Mouse (Mus musculus): Measurements from ENCODE around the gene Mcm6. TPM values are rescaled to one million over a fixed set of nuclear protein-coding genes. Genes with fewer than 3 reads are reported as not detected.

Mcm6 gene
- 315 and 320 TPM in 2 replicates for polyA plus RNA-seq (2014; fragmentation: Nextera tagmentation; extraction: Ambion mirVana)

GRCm38 (mm10) chr1:128359554-128360376 is at the start of gene Mcm6:
Gene Mcm6, minus strand, starts transcription at chr1:128359664.
- peak within 1 kb of the TSS; percentile 79 for H3K9ac ChIP-seq (ENCODE audit: low read length)
- peak within 1 kb of the TSS; percentile 47 for H3K4me2 ChIP-seq
- no peaks in the 10 kb centered on the region for H3K9me3 ChIP-seq (ENCODE audit: control insufficient read depth, low read length)
- DNase-seq (ENCODE audit: low spot score, missing footprints) (peak; percentile 99), ATAC-seq (ENCODE audit: low FRiP score) (peak; percentile 99)
- WGBS, result 2% methylated on average over 37 of the region's 38 CpGs
- peak within 1 kb of the TSS; percentile 60 for H3K27ac ChIP-seq (ENCODE audit: low read depth, low read length)
- peaks cover 19% of the 10 kb centered on the region for H3K4me1 ChIP-seq (ENCODE audit: control insufficient read depth, insufficient read depth, low read length)
- peaks cover 9% of the 10 kb centered on the region; the same call in 1 of the 2 replicates for H3K36me3 ChIP-seq (ENCODE audit: control insufficient read depth, insufficient read depth, low read length)
- no peaks in the 10 kb centered on the region for H3K27me3 ChIP-seq (ENCODE audit: control insufficient read depth, insufficient read depth, low read length)
- H3K4me3 ChIP-seq (ENCODE audit: low read depth, low read length), result peak within 1 kb of the TSS; percentile 75

- H3K27me3 ChIP-seq (ENCODE audit: control insufficient read depth, insufficient read depth, low read length), result no peaks in the 10 kb centered on the region
- DNase-seq (ENCODE audit: low spot score, missing footprints) (peak; percentile 83), ATAC-seq (ENCODE audit: low FRiP score) (peak; percentile 63; the same call in 1 of the 2 replicates)
- WGBS, result 5% methylated on average over 1 of the region's 1 CpGs
- H3K9ac ChIP-seq (ENCODE audit: low read length), result no peak overlapping the region
- peak overlapping the region; percentile 20; the same call in 1 of the 2 replicates for H3K27ac ChIP-seq (ENCODE audit: low read depth, low read length)
- 0 out of 2 replicates have a peak, but pooled peaks cover 3% of the 10 kb centered on the region for H3K36me3 ChIP-seq (ENCODE audit: control insufficient read depth, insufficient read depth, low read length)
- H3K4me2 ChIP-seq, result no peak overlapping the region
- H3K4me3 ChIP-seq (ENCODE audit: low read depth, low read length), result no peak overlapping the region
- peaks cover 15% of the 10 kb centered on the region for H3K4me1 ChIP-seq (ENCODE audit: control insufficient read depth, insufficient read depth, low read length)
- H3K9me3 ChIP-seq (ENCODE audit: control insufficient read depth, low read length), result no peaks in the 10 kb centered on the region
These were observed 47.4 kb upstream of the Mcm6 start for GRCm38 (mm10) chr1:128406846-128407245.

- Histone ChIP-seq H3K4me3 (ENCODE audit: low read depth, low read length) (no peak overlapping the region), H3K36me3 (ENCODE audit: control insufficient read depth, insufficient read depth, low read length) (no peaks in the 10 kb centered on the region), H3K4me1 (ENCODE audit: control insufficient read depth, insufficient read depth, low read length) (peaks cover 21% of the 10 kb centered on the region), H3K27ac (ENCODE audit: low read depth, low read length) (no peak overlapping the region), H3K9me3 (ENCODE audit: control insufficient read depth, low read length) (no peaks in the 10 kb centered on the region), H3K4me2 (no peak overlapping the region), H3K9ac (ENCODE audit: low read length) (no peak overlapping the region), H3K27me3 (ENCODE audit: control insufficient read depth, insufficient read depth, low read length) (no peaks in the 10 kb centered on the region)
- ATAC-seq (ENCODE audit: low FRiP score) (no peak), DNase-seq (ENCODE audit: low spot score, missing footprints) (peak; percentile 78)
- WGBS, result 53% methylated on average over 1 of the region's 1 CpGs
These were observed 46.2 kb upstream of the Mcm6 start for GRCm38 (mm10) chr1:128405675-128406074.

GRCm38 (mm10) chr1:128405041-128405481 is 45.6 kb upstream of the Mcm6 start:
- Histone ChIP-seq H3K4me2 (no peak overlapping the region), H3K27me3 (ENCODE audit: control insufficient read depth, insufficient read depth, low read length) (no peaks in the 10 kb centered on the region), H3K9me3 (ENCODE audit: control insufficient read depth, low read length) (no peaks in the 10 kb centered on the region), H3K9ac (ENCODE audit: low read length) (no peak overlapping the region), H3K4me1 (ENCODE audit: control insufficient read depth, insufficient read depth, low read length) (peaks cover 25% of the 10 kb centered on the region), H3K36me3 (ENCODE audit: control insufficient read depth, insufficient read depth, low read length) (no peaks in the 10 kb centered on the region), H3K27ac (ENCODE audit: low read depth, low read length) (peak overlapping the region; percentile 40; the same call in 1 of the 2 replicates), H3K4me3 (ENCODE audit: low read depth, low read length) (no peak overlapping the region)
- DNase-seq (ENCODE audit: low spot score, missing footprints) (peak; percentile 86), ATAC-seq (ENCODE audit: low FRiP score) (peak; percentile 77)
- WGBS, result 39% methylated on average over 2 of the region's 2 CpGs

GRCm38 (mm10) chr1:128400926-128401325 is 41.5 kb upstream of the Mcm6 start:
- peaks cover 2% of the 10 kb centered on the region; the same call in 1 of the 2 replicates for H3K36me3 ChIP-seq (ENCODE audit: control insufficient read depth, insufficient read depth, low read length)
- peaks cover 26% of the 10 kb centered on the region for H3K4me1 ChIP-seq (ENCODE audit: control insufficient read depth, insufficient read depth, low read length)
- peak; percentile 62 for ATAC-seq (ENCODE audit: low FRiP score)

GRCm38 (mm10) chr1:128399941-128400915 is 40.8 kb upstream of the Mcm6 start:
- Histone ChIP-seq H3K27me3 (ENCODE audit: control insufficient read depth, insufficient read depth, low read length) (no peaks in the 10 kb centered on the region), H3K4me1 (ENCODE audit: control insufficient read depth, insufficient read depth, low read length) (peaks cover 21% of the 10 kb centered on the region), H3K36me3 (ENCODE audit: control insufficient read depth, insufficient read depth, low read length) (peaks cover 2% of the 10 kb centered on the region; the same call in 1 of the 2 replicates), H3K4me3 (ENCODE audit: low read depth, low read length) (no peak overlapping the region), H3K9ac (ENCODE audit: low read length) (no peak overlapping the region), H3K9me3 (ENCODE audit: control insufficient read depth, low read length) (no peaks in the 10 kb centered on the region), H3K27ac (ENCODE audit: low read depth, low read length) (peak overlapping the region; percentile 46), H3K4me2 (no peak overlapping the region)
- ATAC-seq (ENCODE audit: low FRiP score) (peak; percentile 67), DNase-seq (ENCODE audit: low spot score, missing footprints) (peak; percentile 90)
- WGBS, result 36% methylated on average over 5 of the region's 5 CpGs

More at GRCm38 (mm10) chr1:128400926-128401325, 41.5 kb upstream of the Mcm6 start:
- H3K4me2 ChIP-seq, result no peak overlapping the region
- no peak overlapping the region for H3K4me3 ChIP-seq (ENCODE audit: low read depth, low read length)
- H3K27ac ChIP-seq (ENCODE audit: low read depth, low read length), result peak overlapping the region; percentile 46
- H3K27me3 ChIP-seq (ENCODE audit: control insufficient read depth, insufficient read depth, low read length), result no peaks in the 10 kb centered on the region
- H3K9me3 ChIP-seq (ENCODE audit: control insufficient read depth, low read length), result no peaks in the 10 kb centered on the region
- 6% methylated on average over 2 of the region's 2 CpGs for WGBS
- DNase-seq (ENCODE audit: low spot score, missing footprints), result peak; percentile 83
- H3K9ac ChIP-seq (ENCODE audit: low read length), result no peak overlapping the region

GRCm38 (mm10) chr1:128398738-128399445 is 39.4 kb upstream of the Mcm6 start:
- no peak overlapping the region for H3K4me3 ChIP-seq (ENCODE audit: low read depth, low read length)
- H3K36me3 ChIP-seq (ENCODE audit: control insufficient read depth, insufficient read depth, low read length), result peaks cover 2% of the 10 kb centered on the region; the same call in 1 of the 2 replicates
- 81% methylated on average over 5 of the region's 5 CpGs for WGBS
- no peak overlapping the region for H3K27ac ChIP-seq (ENCODE audit: low read depth, low read length)
- DNase-seq (ENCODE audit: low spot score, missing footprints), result peak; percentile 37
- no peak for ATAC-seq (ENCODE audit: low FRiP score)
- H3K9ac ChIP-seq (ENCODE audit: low read length), result no peak overlapping the region
- H3K9me3 ChIP-seq (ENCODE audit: control insufficient read depth, low read length), result no peaks in the 10 kb centered on the region
- no peaks in the 10 kb centered on the region for H3K27me3 ChIP-seq (ENCODE audit: control insufficient read depth, insufficient read depth, low read length)
- H3K4me1 ChIP-seq (ENCODE audit: control insufficient read depth, insufficient read depth, low read length), result peaks cover 16% of the 10 kb centered on the region
- no peak overlapping the region for H3K4me2 ChIP-seq

- peaks cover 2% of the 10 kb centered on the region; the same call in 1 of the 2 replicates for H3K36me3 ChIP-seq (ENCODE audit: control insufficient read depth, insufficient read depth, low read length)
- 84% methylated on average over 3 of the region's 3 CpGs for WGBS
- peaks cover 3% of the 10 kb centered on the region; the same call in 1 of the 2 replicates for H3K4me1 ChIP-seq (ENCODE audit: control insufficient read depth, insufficient read depth, low read length)
- no peak overlapping the region for H3K4me3 ChIP-seq (ENCODE audit: low read depth, low read length)
- no peak overlapping the region for H3K4me2 ChIP-seq
- H3K27ac ChIP-seq (ENCODE audit: low read depth, low read length), result no peak overlapping the region
- no peaks in the 10 kb centered on the region for H3K9me3 ChIP-seq (ENCODE audit: control insufficient read depth, low read length)
- no peaks in the 10 kb centered on the region for H3K27me3 ChIP-seq (ENCODE audit: control insufficient read depth, insufficient read depth, low read length)
- ATAC-seq (ENCODE audit: low FRiP score) (no peak), DNase-seq (ENCODE audit: low spot score, missing footprints) (no peak)
- no peak overlapping the region for H3K9ac ChIP-seq (ENCODE audit: low read length)
These were observed 35.2 kb upstream of the Mcm6 start for GRCm38 (mm10) chr1:128394657-128395056.

Measured in midbrain, embryonic 11.5 days (tissue).